In the genomic region with DNA sequence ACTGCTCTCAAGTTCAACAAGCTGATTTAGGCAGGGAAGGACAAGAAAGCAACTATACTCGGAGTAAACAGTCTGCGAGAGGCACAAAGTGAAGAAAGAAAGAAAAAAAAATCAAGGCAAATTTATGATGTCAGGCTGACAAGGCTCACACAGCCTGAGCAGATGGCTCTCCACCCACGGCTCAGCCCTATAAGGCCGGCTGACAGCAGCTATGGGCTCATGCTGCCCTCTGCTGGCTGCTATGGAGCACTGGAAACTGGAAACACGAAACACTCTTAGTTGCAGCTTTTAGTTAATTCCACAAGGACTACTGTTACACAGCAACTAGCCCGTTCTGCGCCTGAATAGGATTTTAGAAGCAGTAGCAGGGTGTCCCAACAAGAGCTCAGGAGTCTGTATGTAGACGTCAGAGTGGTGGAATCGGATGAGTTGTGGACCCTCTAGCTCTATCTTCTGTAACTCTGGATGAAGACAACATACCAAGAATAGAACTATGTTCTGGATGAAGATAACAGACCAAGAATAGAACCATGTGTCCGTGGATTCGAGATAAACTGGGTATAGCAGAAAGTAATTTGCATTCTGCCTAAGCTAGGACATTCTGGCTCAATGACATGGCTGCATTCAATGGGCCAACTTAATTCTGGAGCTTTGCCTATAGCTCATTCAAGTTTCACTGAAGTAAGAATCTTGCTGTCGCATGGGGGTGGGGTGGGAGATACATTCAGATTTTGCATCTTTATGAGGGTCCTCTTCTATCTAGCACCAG, we compare ENCODE assay signal across 8 mouse cellular contexts. TPM values are rescaled to one million over a fixed set of nuclear protein-coding genes. Genes with fewer than 3 reads are reported as not detected.
DNase-seq lines count a peak whose midpoint lies in the region; ATAC-seq and TF ChIP-seq lines count a peak whose summit lies in the region.

No protein-coding gene starts in this region.

- peak overlapping the region; percentile 49 for H3K4me2 ChIP-seq in heart, embryonic 15.5 days
- peak overlapping the region; percentile 26 for H3K4me2 ChIP-seq in liver, embryonic 12.5 days

- no peaks in the 10 kb centered on the region for H3K4me1 ChIP-seq in ES-Bruce4 (ENCODE audit: control insufficient read depth, insufficient read depth, low read length)
- H3K4me1 ChIP-seq in heart, embryonic 15.5 days (replicated peaks), result peaks cover 23% of the 10 kb centered on the region
- H3K4me1 ChIP-seq in liver, embryonic 12.5 days, result peaks cover 47% of the 10 kb centered on the region

- H3K4me3 ChIP-seq in ES-Bruce4 (ENCODE audit: low read depth, low read length), result no peak overlapping the region
- H3K4me3 ChIP-seq in heart, embryonic 15.5 days, result no peak overlapping the region; the same call in 1 of the 2 replicates
- no peak overlapping the region for H3K4me3 ChIP-seq in liver, embryonic 12.5 days

- WGBS in heart, embryonic 15.5 days, result 11% methylated on average over 12 of the region's 12 CpGs
- WGBS in liver, embryonic 12.5 days (ENCODE audit: insufficient replicate concordance), result 13% methylated on average over 12 of the region's 12 CpGs

- peak; percentile 96 for TF ChIP-seq CTCF in ES-Bruce4 (IDR thresholded peaks at IDR 0.05; ENCODE audit: low read depth, low read length)
- TF ChIP-seq CTCF in brain, embryonic 14.5 days (IDR thresholded peaks at IDR 0.05; ENCODE audit: borderline replicate concordance, extremely low read depth, insufficient read depth, insufficient read length), result peak; percentile 95

- no peak for TF ChIP-seq EP300 in ES-Bruce4 (IDR thresholded peaks at IDR 0.05; ENCODE audit: insufficient read depth, low read depth, low read length)

- H3K9me3 ChIP-seq in ES-Bruce4 (replicated peaks; ENCODE audit: control insufficient read depth, insufficient read depth, low read length, poor library complexity, severe bottlenecking), result peaks cover 4% of the 10 kb centered on the region; the same call in 1 of the 2 replicates
- H3K9me3 ChIP-seq in heart, embryonic 15.5 days (replicated peaks), result no peaks in the 10 kb centered on the region
- no peaks in the 10 kb centered on the region for H3K9me3 ChIP-seq in liver, embryonic 12.5 days (replicated peaks)

- H3K27me3 ChIP-seq in ES-Bruce4 (ENCODE audit: control insufficient read depth, insufficient read depth, low read length, poor library complexity, severe bottlenecking), result no peaks in the 10 kb centered on the region
- no peaks in the 10 kb centered on the region for H3K27me3 ChIP-seq in heart, embryonic 15.5 days
- no peaks in the 10 kb centered on the region for H3K27me3 ChIP-seq in liver, embryonic 12.5 days (replicated peaks)

- H3K36me3 ChIP-seq in ES-Bruce4 (ENCODE audit: control insufficient read depth, insufficient read depth, low read length, poor library complexity, severe bottlenecking), result no peaks in the 10 kb centered on the region
- H3K36me3 ChIP-seq in heart, embryonic 15.5 days, result no peaks in the 10 kb centered on the region
- H3K36me3 ChIP-seq in liver, embryonic 12.5 days, result no peaks in the 10 kb centered on the region

- ATAC-seq in erythroid progenitor cell, adult 5-6 weeks (replicated peaks; ENCODE audit: low FRiP score, poor library complexity, severe bottlenecking), result peak; percentile 75
- peak; percentile 81 for ATAC-seq in heart, embryonic 15.5 days (replicated peaks; ENCODE audit: insufficient number of reproducible peaks, insufficient read depth, low FRiP score, low read depth)
- ATAC-seq in liver, embryonic 12.5 days, result peak; percentile 58

- TF ChIP-seq POLR2A in ES-Bruce4 (IDR thresholded peaks at IDR 0.05; ENCODE audit: insufficient read depth, low read length), result no peak
- no peak for TF ChIP-seq POLR2A in brain, embryonic 14.5 days (IDR thresholded peaks at IDR 0.05; ENCODE audit: borderline replicate concordance, extremely low read depth, insufficient read depth, insufficient read length, poor library complexity, severe bottlenecking)

- peak; percentile 93 for DNase-seq in brain, embryonic 14.5 days (ENCODE audit: low read depth)
- DNase-seq in kidney, postnatal 10 days, result peak; percentile 83
- DNase-seq in natural killer cell, adult 2 months (ENCODE audit: low spot score in 2 of 2), result peak; percentile 9 to 44
- DNase-seq in thymus, adult 18-20 months, result peak; percentile 17 to 33

- H3K9ac ChIP-seq in ES-Bruce4 (ENCODE audit: low read depth, poor library complexity, severe bottlenecking), result no peak overlapping the region
- H3K9ac ChIP-seq in heart, embryonic 15.5 days, result no peak overlapping the region
- no peak overlapping the region for H3K9ac ChIP-seq in liver, embryonic 12.5 days

- H3K27ac ChIP-seq in ES-Bruce4 (ENCODE audit: insufficient read depth, low read length), result no peak overlapping the region
- peak overlapping the region; percentile 86 for H3K27ac ChIP-seq in heart, embryonic 15.5 days
- no peak overlapping the region; the same call in 1 of the 2 replicates for H3K27ac ChIP-seq in liver, embryonic 12.5 days

RNA-seq across cellular contexts. Expression of gene Mrpl35, which starts 22.5 kb away (rescaled TPM):
- polyA plus RNA-seq in ES-Bruce4 (2011; ENCODE audit: insufficient read depth, insufficient read length, low read depth, missing spikeins), result 60.8 and 70.5 TPM in 2 replicates
- 11.9 and 13.2 TPM in 2 replicates for polyA plus RNA-seq in brain, embryonic 14.5 days (2012; rRNA removed)
- total RNA-seq in erythroid progenitor cell, adult 5-6 weeks (2015; ENCODE audit: low replicate concordance), result 5.8 and 5.9 TPM in 2 replicates
- total RNA-seq in erythroid progenitor cell, adult 5-6 weeks (2017; ENCODE audit: low replicate concordance), result 8.0 and 17.9 TPM in 2 replicates
- 52.0 and 63.7 TPM in 2 replicates for polyA plus RNA-seq in heart, embryonic 15.5 days (2015; fragmentation: Nextera tagmentation; extraction: Ambion mirVana)
- 81.6 and 82.7 TPM in 2 replicates for polyA plus RNA-seq in liver, embryonic 12.5 days (2016; fragmentation: Nextera tagmentation; extraction: Ambion mirVana)

RNA-seq across cellular contexts. Expression of gene Immt, which starts 26.9 kb away (rescaled TPM):
- 128 and 129 TPM in 2 replicates for polyA plus RNA-seq in ES-Bruce4 (2011; ENCODE audit: insufficient read depth, insufficient read length, low read depth, missing spikeins)
- polyA plus RNA-seq in brain, embryonic 14.5 days (2012; rRNA removed), result 54.7 and 81.2 TPM in 2 replicates
- 72.1 and 78.4 TPM in 2 replicates for total RNA-seq in erythroid progenitor cell, adult 5-6 weeks (2015; ENCODE audit: low replicate concordance)
- 79.6 and 98.6 TPM in 2 replicates for total RNA-seq in erythroid progenitor cell, adult 5-6 weeks (2017; ENCODE audit: low replicate concordance)
- polyA plus RNA-seq in heart, embryonic 15.5 days (2015; fragmentation: Nextera tagmentation; extraction: Ambion mirVana), result 310 and 335 TPM in 2 replicates
- polyA plus RNA-seq in liver, embryonic 12.5 days (2016; fragmentation: Nextera tagmentation; extraction: Ambion mirVana), result 156 and 176 TPM in 2 replicates

Comparison
In these comparisons a context has a peak if more than half of its experiments do, and no peak if none do; other contexts are left out.
1. DNase-seq: peak in every context shown above with its lines; median percentile 93 in brain, embryonic 14.5 days; 83 in kidney, postnatal 10 days; 26 in natural killer cell, adult 2 months; 25 in thymus, adult 18-20 months.